Mouse (Mus musculus) MEL (cell line): ENCODE results near the gene Pttg1. TPM values are rescaled to one million over a fixed set of nuclear protein-coding genes. Genes with fewer than 3 reads are reported as not detected.
A peak's percentile ranks its signal among the peaks of the same experiment; 100 is the strongest.

Experiments used
- DNase-seq: peaks from one replicate; pipeline ENCODE4 v3.0.0; 2011; ENCODE audit warnings: low read depth, low spot score
- H3K27ac ChIP-seq: 2 replicates; pipeline ENCODE4 v1.5.1; 2012; ENCODE audit warnings: low read depth, mild to moderate bottlenecking, control low read depth, low read length, moderate library complexity; ENCODE audit not compliant: control insufficient read depth
- H3K27me3 ChIP-seq, 2 experiments: fragments of 150-350 bp in 1 of 2; sonication (generic) in 1 of 2; 2 replicates each; pipeline ENCODE4 v1.6.1; 2012; ENCODE audit warnings: low read length in 2 of 2, mild to moderate bottlenecking in 2 of 2, improper control_type of control experiment in 1 of 2, moderate library complexity in 1 of 2; ENCODE audit not compliant: insufficient read depth in 2 of 2, control insufficient read depth in 1 of 2
- H3K36me3 ChIP-seq, 2 experiments: 2 replicates each; pipeline ENCODE4 v1.6.1; 2012 to 2014; ENCODE audit warnings: low read length in 2 of 2, improper control_type of control experiment in 1 of 2, inconsistent platforms in 1 of 2, mild to moderate bottlenecking in 1 of 2; ENCODE audit not compliant: insufficient read depth in 2 of 2, control insufficient read depth in 1 of 2
- H3K4me1 ChIP-seq, 2 experiments: fragments of 150-350 bp in 1 of 2; sonication (generic) in 1 of 2; 2 replicates each; pipeline ENCODE4 v1.6.1; 2012; ENCODE audit warnings: low read length in 2 of 2, improper control_type of control experiment in 1 of 2, mild to moderate bottlenecking in 1 of 2; ENCODE audit not compliant: insufficient read depth in 2 of 2, control insufficient read depth in 1 of 2
- H3K4me3 ChIP-seq, 2 experiments: fragments of 150-350 bp in 1 of 2; sonication (generic) in 1 of 2; 2 replicates each; pipeline ENCODE4 v1.5.1; 2012; ENCODE audit warnings: low read depth in 2 of 2, low read length in 2 of 2, mild to moderate bottlenecking in 2 of 2, moderate library complexity in 2 of 2, control low read depth in 1 of 2, improper control_type of control experiment in 1 of 2; ENCODE audit not compliant: control insufficient read depth in 1 of 2, insufficient read depth in 1 of 2
- H3K79me2 ChIP-seq: 2 replicates; pipeline ENCODE4 v1.6.1; 2012; ENCODE audit warnings: mild to moderate bottlenecking, low read length, moderate library complexity; ENCODE audit not compliant: control insufficient read depth, poor library complexity, insufficient read depth
- H3K9ac ChIP-seq: 2 replicates; pipeline ENCODE4 v1.6.1; 2012; ENCODE audit warnings: low read depth, mild to moderate bottlenecking, control low read depth, low read length, moderate library complexity; ENCODE audit not compliant: control insufficient read depth, poor library complexity, severe bottlenecking
- H3K9me3 ChIP-seq: fragments of 150-350 bp; sonication (generic); replicated peaks from 2 replicates; pipeline ENCODE4 v1.6.1; 2012; ENCODE audit warnings: mild to moderate bottlenecking, low read length, improper control_type of control experiment, moderate library complexity; ENCODE audit not compliant: insufficient read depth
- CHD2 ChIP-seq: IDR thresholded peaks from 2 replicates; pipeline ENCODE4 v1.6.1; 2011; ENCODE audit warnings: low read length, improper control_type of control experiment
- CTCF ChIP-seq, 3 experiments: IDR thresholded peaks in 2 of 3; conservative IDR thresholded peaks in 1 of 3; 2 replicates each; pipeline ENCODE4 v1.5.1; 2011 to 2012; ENCODE audit warnings: low read length in 3 of 3, low read depth in 2 of 3, mild to moderate bottlenecking in 2 of 3, improper control_type of control experiment in 1 of 3, inconsistent platforms in 1 of 3, mixed read lengths in 1 of 3, moderate library complexity in 1 of 3; ENCODE audit not compliant: control insufficient read depth in 1 of 3, insufficient read depth in 1 of 3, poor library complexity in 1 of 3, severe bottlenecking in 1 of 3
- ELF1 ChIP-seq: IDR thresholded peaks from 2 replicates; pipeline ENCODE4 v1.6.1; 2014; ENCODE audit warnings: low read depth, mild to moderate bottlenecking, inconsistent platforms, low read length, improper control_type of control experiment, moderate library complexity
- EP300 ChIP-seq, 2 experiments: IDR thresholded peaks; 2 replicates each; pipeline ENCODE4 v1.6.1; 2011; ENCODE audit warnings: improper control_type of control experiment in 2 of 2, low read length in 2 of 2, low read depth in 1 of 2, mild to moderate bottlenecking in 1 of 2
- HCFC1 ChIP-seq: IDR thresholded peaks from 2 replicates; pipeline ENCODE4 v1.6.1; 2012; ENCODE audit warnings: low read depth, mild to moderate bottlenecking, inconsistent platforms, low read length, improper control_type of control experiment, moderate library complexity
- JUND ChIP-seq: IDR thresholded peaks from 2 replicates; pipeline ENCODE4 v1.6.1; 2011; ENCODE audit warnings: low read depth, mild to moderate bottlenecking, improper control_type of control experiment, low read length
- KAT2A ChIP-seq: conservative IDR thresholded peaks from 2 replicates; pipeline ENCODE4 v1.6.1; 2012; ENCODE audit warnings: low read depth, low read length, improper control_type of control experiment, inconsistent platforms
- MAZ ChIP-seq: IDR thresholded peaks from 2 replicates; pipeline ENCODE4 v1.6.1; 2012; ENCODE audit warnings: low read depth, mild to moderate bottlenecking, inconsistent platforms, low read length, improper control_type of control experiment
- MYB ChIP-seq: IDR thresholded peaks from 2 replicates; pipeline ENCODE4 v1.6.1; 2011; ENCODE audit warnings: mild to moderate bottlenecking, low read depth, low read length, improper control_type of control experiment
- MYC ChIP-seq: IDR thresholded peaks from 2 replicates; pipeline ENCODE4 v1.6.1; 2011; ENCODE audit warnings: low read depth, mild to moderate bottlenecking, low read length, improper control_type of control experiment, moderate library complexity
- NRF1 ChIP-seq: IDR thresholded peaks from 2 replicates; pipeline ENCODE4 v1.6.1; 2014; ENCODE audit warnings: low read depth, mild to moderate bottlenecking, inconsistent platforms, low read length, improper control_type of control experiment, moderate library complexity; ENCODE audit not compliant: poor library complexity, insufficient read depth, severe bottlenecking
- RAD21 ChIP-seq: IDR thresholded peaks from 2 replicates; pipeline ENCODE4 v1.6.1; 2011; ENCODE audit warnings: mild to moderate bottlenecking, low read depth, low read length, improper control_type of control experiment
- SIN3A ChIP-seq: IDR thresholded peaks from 2 replicates; pipeline ENCODE4 v1.6.1; 2012; ENCODE audit warnings: low read length, improper control_type of control experiment, inconsistent platforms
- SMC3 ChIP-seq: IDR thresholded peaks from 2 replicates; pipeline ENCODE4 v1.6.1; 2011; ENCODE audit warnings: low read depth, low read length, improper control_type of control experiment
- TAL1 ChIP-seq: IDR thresholded peaks from 2 replicates; pipeline ENCODE4 v1.6.1; 2012; ENCODE audit warnings: mild to moderate bottlenecking, inconsistent platforms, low read length, moderate library complexity, mixed read lengths
- TBP ChIP-seq: IDR thresholded peaks from 2 replicates; pipeline ENCODE4 v1.8.0; 2011; ENCODE audit warnings: low read depth, low read length, improper control_type of control experiment
- UBTF ChIP-seq: IDR thresholded peaks from 2 replicates; pipeline ENCODE4 v1.6.1; 2012; ENCODE audit warnings: low read depth, mild to moderate bottlenecking, inconsistent platforms, low read length, improper control_type of control experiment, moderate library complexity, borderline replicate concordance; ENCODE audit not compliant: insufficient read depth
- USF2 ChIP-seq, 2 experiments: IDR thresholded peaks; 2 replicates each; pipeline ENCODE4 v1.6.1; 2011 to 2012; ENCODE audit warnings: improper control_type of control experiment in 2 of 2, low read length in 2 of 2, borderline replicate concordance in 1 of 2, inconsistent platforms in 1 of 2, low read depth in 1 of 2, mild to moderate bottlenecking in 1 of 2; ENCODE audit not compliant: insufficient read depth in 1 of 2
- ZC3H11A ChIP-seq: IDR thresholded peaks from 2 replicates; pipeline ENCODE4 v1.6.1; 2012; ENCODE audit warnings: low read depth, mild to moderate bottlenecking, inconsistent platforms, low read length, improper control_type of control experiment
- ZKSCAN1 ChIP-seq: IDR thresholded peaks from 2 replicates; pipeline ENCODE4 v1.6.1; 2012; ENCODE audit warnings: low read depth, mild to moderate bottlenecking, inconsistent platforms, low read length, improper control_type of control experiment, moderate library complexity
- polyA plus RNA-seq, 2 experiments: library from polyadenylated mRNA; stranded (reverse) in 1 of 2; unstranded in 1 of 2; fragments of >175 nt in 1 of 2; fragments of >200 nt in 1 of 2; gene quantifications; 2 replicates each; pipeline versions ENCODE4 v1.2.1 to v1.2.4; 2012; ENCODE audit warnings: low replicate concordance in 2 of 2, low read depth in 1 of 2; ENCODE audit not compliant: insufficient read length in 2 of 2, insufficient read depth in 1 of 2, missing spikeins in 1 of 2
- total RNA-seq: library from RNA; depleted of rRNA; stranded (reverse); fragments of 300-350 nt; gene quantifications from 2 replicates; pipeline ENCODE4 v1.2.3, GENCODE M21; 2012

The Pttg1 gene
- total and polyA plus RNA-seq, 3 experiments = 73.6 to 140 TPM; not detected in 1

GRCm38 (mm10) chr11:43417201-43417600 lies 8.8 kb downstream of the Pttg1 start:
- Histone ChIP-seq H3K27me3 (no peaks in the 10 kb centered on the region), H3K36me3 (no peaks in the 10 kb centered on the region; a peak in 1 of 4 replicates), H3K9ac (no peak overlapping the region), H3K4me3 (no peak overlapping the region), H3K9me3 (no peaks in the 10 kb centered on the region), H3K4me1 (no peaks in the 10 kb centered on the region; a peak in 1 of 4 replicates), H3K79me2 (no peaks in the 10 kb centered on the region), H3K27ac (no peak overlapping the region)
- no peak for TF ChIP-seq ZKSCAN1
- no peak for TF ChIP-seq TBP
- TF ChIP-seq RAD21 = no peak
- no peak for TF ChIP-seq USF2 (IDR thresholded peaks at IDR 0.05; ENCODE audit: borderline replicate concordance in 1 of 2, insufficient read depth in 1 of 2, low read depth in 1 of 2, low read length in 2 of 2)
- no peak for TF ChIP-seq NRF1
- no peak for TF ChIP-seq ELF1
- TF ChIP-seq MAZ = no peak
- no peak for TF ChIP-seq KAT2A
- TF ChIP-seq MYB = no peak
- TF ChIP-seq JUND = no peak
- no peak for TF ChIP-seq ZC3H11A
- TF ChIP-seq HCFC1 = no peak
- TF ChIP-seq TAL1 = no peak
- no peak for TF ChIP-seq CHD2
- no peak for TF ChIP-seq EP300 (IDR thresholded peaks at IDR 0.05; ENCODE audit: low read depth in 1 of 2, low read length in 2 of 2)
- DNase-seq = no peak

- Histone ChIP-seq H3K4me3 (no peak overlapping the region), H3K36me3 (no peaks in the 10 kb centered on the region), H3K27me3 (no peaks in the 10 kb centered on the region), H3K27ac (no peak overlapping the region), H3K4me1 (no peaks in the 10 kb centered on the region; a peak in 1 of 4 replicates), H3K9ac (no peak overlapping the region), H3K9me3 (no peaks in the 10 kb centered on the region), H3K79me2 (no peaks in the 10 kb centered on the region)
- peak; percentile 91 for DNase-seq
- TF ChIP-seq RAD21 = peak; percentile 63
- no peak for TF ChIP-seq MYC
- no peak for TF ChIP-seq KAT2A
- TF ChIP-seq SMC3 = peak; percentile 63
- no peak; the same call in 1 of the 2 replicates for TF ChIP-seq ZC3H11A
- 0 out of 2 replicates have a peak, but pooled peaks have one; percentile 32 for TF ChIP-seq TBP
- TF ChIP-seq NRF1 = no peak
- TF ChIP-seq TAL1 = no peak
- no peak for TF ChIP-seq UBTF
- TF ChIP-seq CTCF (IDR thresholded peaks at IDR 0.05 in 2 of 3, conservative IDR thresholded peaks at IDR 0.05 in 1 of 3; ENCODE audit: control insufficient read depth in 1 of 3, insufficient read depth in 1 of 3, low read depth in 2 of 3, low read length in 3 of 3, poor library complexity in 1 of 3, severe bottlenecking in 1 of 3) = peak; percentile 56 to 89 (median 81)
- no peak for TF ChIP-seq SIN3A
These were observed 13.1 kb downstream of the Pttg1 start for GRCm38 (mm10) chr11:43412771-43413451.
